In genomic region chr13:38311125-38311524, GRCm38 (mm10) we compare ENCODE assay signal across 22 mouse cellular contexts. TPM values are rescaled to one million over a fixed set of nuclear protein-coding genes. Genes with fewer than 3 reads are reported as not detected.
"Had no signal": no experiment of that assay in that cellular context is flagged by ENCODE, and none has a peak within 500 bp of the region (broad histone marks: within the 10 kb centered on the region; RNA-seq: fewer than 3 reads in every experiment).

No protein-coding gene starts in this region.

- H3K4me1 ChIP-seq: liver, embryonic 12.5 days; midbrain, embryonic 10.5 days; midbrain, embryonic 12.5 days; neural tube, embryonic 13.5 days; neural tube, embryonic 15.5 days had no signal

- H3K27me3 ChIP-seq: liver, embryonic 12.5 days; midbrain, embryonic 12.5 days; neural tube, embryonic 13.5 days; neural tube, embryonic 15.5 days had no signal

- H3K4me2 ChIP-seq: liver, embryonic 12.5 days; midbrain, embryonic 12.5 days; neural tube, embryonic 13.5 days; neural tube, embryonic 15.5 days had no signal

- H3K9me3 ChIP-seq: liver, embryonic 12.5 days; midbrain, embryonic 10.5 days; midbrain, embryonic 12.5 days; neural tube, embryonic 13.5 days; neural tube, embryonic 15.5 days had no signal

- DNase-seq: lung, adult 2 months; lung, postnatal 14 days; lung, postnatal 4 days; midbrain, embryonic 14.5 days; retina, postnatal 1 day; right cerebral cortex, adult 18-20 months; right cerebral cortex, postnatal 25 days; right cerebral cortex, postnatal 4 days; spleen, adult 18-20 months; thymus, adult 18-20 months; thymus, postnatal 25 days; thymus, postnatal 4 days had no signal

- ATAC-seq: liver, embryonic 12.5 days; midbrain, embryonic 16.5 days had no signal

- H3K27ac ChIP-seq: liver, embryonic 12.5 days; liver, embryonic 14.5 days; midbrain, embryonic 10.5 days; midbrain, embryonic 12.5 days; neural tube, embryonic 13.5 days; neural tube, embryonic 15.5 days had no signal

- H3K36me3 ChIP-seq: liver, embryonic 12.5 days; midbrain, embryonic 10.5 days; midbrain, embryonic 12.5 days; neural tube, embryonic 13.5 days; neural tube, embryonic 15.5 days had no signal

- H3K9ac ChIP-seq: liver, embryonic 12.5 days; liver, embryonic 14.5 days; midbrain, embryonic 12.5 days; neural tube, embryonic 13.5 days; neural tube, embryonic 15.5 days had no signal

- H3K4me3 ChIP-seq: liver, embryonic 12.5 days; midbrain, embryonic 10.5 days; midbrain, embryonic 12.5 days; myocyte; neural tube, embryonic 13.5 days; neural tube, embryonic 15.5 days had no signal

RNA-seq across cellular contexts. Expression of gene Bmp6, which starts 33.8 kb away (rescaled TPM):
- total RNA-seq: megakaryocyte, adult 5-6 weeks; megakaryocyte-erythroid progenitor cell, adult 5-6 weeks had no signal
